ENCODE assay signal across 8 mouse cellular contexts in the genomic region with DNA sequence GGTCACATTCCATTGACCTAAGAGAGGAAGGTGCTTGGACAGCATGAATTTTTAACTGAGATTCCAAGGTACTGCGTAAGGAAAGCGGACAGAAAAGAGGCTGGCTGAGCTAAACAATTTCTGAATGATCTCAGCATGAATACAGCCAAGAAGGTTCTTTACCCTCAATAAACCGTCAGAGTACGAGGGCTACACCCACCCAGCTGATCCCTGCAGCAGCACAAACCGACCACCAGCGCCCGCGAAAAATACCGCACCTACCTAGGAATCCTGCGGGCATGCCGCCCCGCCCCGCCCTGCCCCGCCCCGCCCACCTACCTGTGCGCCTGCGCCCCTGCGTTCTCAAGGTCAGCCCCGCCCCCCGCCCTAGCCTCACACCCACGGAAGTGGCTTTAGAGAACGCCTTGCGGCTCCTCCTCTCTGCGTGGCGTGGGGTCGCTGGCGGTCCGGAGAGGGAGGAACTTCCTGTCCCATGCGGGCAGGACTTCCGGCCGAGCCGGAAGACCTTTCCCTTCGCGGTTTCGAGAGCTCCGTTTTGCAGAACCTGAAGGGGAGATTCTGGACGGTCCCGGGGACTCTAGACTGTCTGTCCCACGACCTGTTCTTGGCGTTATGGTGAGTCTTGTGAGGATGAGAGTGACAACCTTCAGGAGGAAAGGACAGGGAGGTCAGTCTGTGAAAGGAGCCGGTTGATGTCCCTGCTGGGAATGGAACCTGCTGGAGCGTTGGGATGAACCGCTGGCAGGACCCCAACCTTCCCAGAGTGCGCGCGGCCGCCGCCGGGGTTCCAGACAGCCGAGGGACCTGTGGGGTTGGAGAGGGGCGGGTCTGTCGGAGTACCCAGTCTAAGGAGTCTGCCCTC. TPM values are rescaled to one million over a fixed set of nuclear protein-coding genes. Genes with fewer than 3 reads are reported as not detected.
DNase-seq lines count a peak whose midpoint lies in the region; ATAC-seq and TF ChIP-seq lines count a peak whose summit lies in the region.

A gene (plus strand): TSS at position 477 of the 862 bp plus-strand sequence.

- ATAC-seq in common myeloid progenitor, adult 5-6 weeks (replicated peaks; ENCODE audit: low read depth, poor library complexity, severe bottlenecking): peak; percentile 98
- peak; percentile 99 for ATAC-seq in hindbrain, postnatal 0 days
- peak; percentile 98 for ATAC-seq in megakaryocyte, adult 5-6 weeks (ENCODE audit: poor library complexity, severe bottlenecking)

- H3K4me3 ChIP-seq in gastrocnemius, adult 2 months: peak within 1 kb of the TSS; percentile 88
- H3K4me3 ChIP-seq in hindbrain, postnatal 0 days (ENCODE audit: low read length): peak within 1 kb of the TSS; percentile 86
- peak within 1 kb of the TSS; percentile 78 for H3K4me3 ChIP-seq in left cerebral cortex, adult 2 months

- no peaks in the 10 kb centered on the region for H3K36me3 ChIP-seq in hindbrain, postnatal 0 days (ENCODE audit: insufficient read depth, low read length)

- no peaks in the 10 kb centered on the region for H3K27me3 ChIP-seq in hindbrain, postnatal 0 days (ENCODE audit: insufficient read depth, low read length)

- peak within 1 kb of the TSS; percentile 83 for H3K9ac ChIP-seq in hindbrain, postnatal 0 days (replicated peaks; ENCODE audit: low read length)

- peak; percentile 97 for DNase-seq in ZHBTc4 (ENCODE audit: low read depth, low spot score)
- DNase-seq in gastrocnemius, adult 2 months: peak; percentile 94
- DNase-seq in hindbrain, postnatal 0 days (ENCODE audit: low spot score): peak; percentile 95
- DNase-seq in left cerebral cortex, adult 2 months (ENCODE audit: extremely low spot score in 1 of 2, low spot score in 2 of 2): peak; percentile 89
- peak; percentile 86 to 88 for DNase-seq in right cerebral cortex, adult 2 months (ENCODE audit: low spot score in 2 of 2)
- DNase-seq in urinary bladder, postnatal 14 days (ENCODE audit: low spot score): peak; percentile 91

- intact Hi-C loops in gastrocnemius, adult 2 months (cut with DNase I): loop anchor here (10.0 kb wide), 1 partner anchor 1823 kb away; a partner anchor contains a TSS
- intact Hi-C loops in left cerebral cortex, adult 2 months (cut with DNase I): loop anchor here (2.0 to 10.0 kb wide), 7 partner anchors 123 to 540 kb away; no protein-coding TSS in a partner anchor

- WGBS in hindbrain, postnatal 0 days: under 1% methylated on average over 52 of the region's 52 CpGs

- H3K4me2 ChIP-seq in hindbrain, postnatal 0 days (ENCODE audit: low read depth, low read length): peak within 1 kb of the TSS; percentile 92

- peak within 1 kb of the TSS; percentile 91 for H3K27ac ChIP-seq in gastrocnemius, adult 2 months
- H3K27ac ChIP-seq in hindbrain, postnatal 0 days: peak within 1 kb of the TSS; percentile 91
- peak within 1 kb of the TSS; percentile 80 for H3K27ac ChIP-seq in left cerebral cortex, adult 2 months

- peaks cover 15% of the 10 kb centered on the region for H3K4me1 ChIP-seq in hindbrain, postnatal 0 days (ENCODE audit: insufficient read depth, low read length)

- TF ChIP-seq CTCF in gastrocnemius, adult 2 months (IDR thresholded peaks at IDR 0.05): peak; percentile 8
- TF ChIP-seq CTCF in hindbrain, postnatal 0 days (IDR thresholded peaks at IDR 0.05; ENCODE audit: low read depth): no peak; the same call in 1 of the 2 replicates
- TF ChIP-seq CTCF in left cerebral cortex, adult 2 months (IDR thresholded peaks at IDR 0.05): no peak; the same call in 1 of the 2 replicates

- no peaks in the 10 kb centered on the region for H3K9me3 ChIP-seq in hindbrain, postnatal 0 days (ENCODE audit: low read length)

RNA-seq across cellular contexts. Expression of the gene that starts here (rescaled TPM):
- total RNA-seq in common myeloid progenitor, adult 5-6 weeks (2017): 13.1 and 21.2 TPM in 2 replicates
- 10 to 100 TPM in 1 of 2 experiments, 1 to 10 TPM in 1; 9.2 to 11.1 TPM for total RNA-seq in gastrocnemius, adult 2 months (2021)
- 22.5 and 24.5 TPM in 2 replicates for total RNA-seq in hindbrain, postnatal 0 days (2014; rRNA removed)
- 29.0 and 29.3 TPM in 2 replicates for polyA plus RNA-seq in hindbrain, postnatal 0 days (2015; fragmentation: Nextera tagmentation; extraction: Ambion mirVana)
- total RNA-seq in left cerebral cortex, adult 2 months (2021): 10 to 100 TPM; 25.6 to 33.9 TPM
- total RNA-seq in megakaryocyte, adult 5-6 weeks (2015): 14.8 and 17.2 TPM in 2 replicates
- total RNA-seq in megakaryocyte, adult 5-6 weeks (2017): 13.3 and 18.3 TPM in 2 replicates

Comparison
In these comparisons a context has a peak if more than half of its experiments do, and no peak if none do; other contexts are left out.
1. Peak in every context shown above with its lines: DNase-seq, ATAC-seq, H3K4me3 ChIP-seq and H3K27ac ChIP-seq.